Mouse (Mus musculus) urinary bladder, postnatal 4 days (tissue): ENCODE measurements around the gene Sfmbt2.

Experiments
- DNase-seq, 2 experiments: peaks; one replicate each; pipeline ENCODE4 v3.0.0; 2021 to 2022; ENCODE audit warnings: low spot score in 2 of 2

Gene Sfmbt2

GRCm38 (mm10) chr2:10372776-10373507 is 2.6 kb downstream of the Sfmbt2 start:
- no peak for DNase-seq

GRCm38 (mm10) chr2:10373508-10374206 is 3.3 kb downstream of the Sfmbt2 start:
- DNase-seq = no peak

- DNase-seq = peak in 1 of 2 experiments; percentile 64
Measured at GRCm38 (mm10) chr2:10374207-10375023, 4.1 kb downstream of the Sfmbt2 start.

GRCm38 (mm10) chr2:10375024-10375372 is 4.7 kb downstream of the Sfmbt2 start:
- no peak for DNase-seq

GRCm38 (mm10) chr2:10389988-10390387 is 19.7 kb downstream of the Sfmbt2 start:
- DNase-seq = no peak

- no peak for DNase-seq
Measured at GRCm38 (mm10) chr2:10390791-10391190, 20.5 kb downstream of the Sfmbt2 start.

- DNase-seq = no peak
Measured at GRCm38 (mm10) chr2:10395143-10395542, 24.8 kb downstream of the Sfmbt2 start.

- DNase-seq = no peak
Measured at GRCm38 (mm10) chr2:10397790-10398189, 27.5 kb downstream of the Sfmbt2 start.

GRCm38 (mm10) chr2:10406151-10406550 is 35.8 kb downstream of the Sfmbt2 start:
- no peak for DNase-seq

GRCm38 (mm10) chr2:10409422-10409821 is 39.1 kb downstream of the Sfmbt2 start:
- DNase-seq = no peak

GRCm38 (mm10) chr2:10410069-10410468 is 39.8 kb downstream of the Sfmbt2 start:
- no peak for DNase-seq

GRCm38 (mm10) chr2:10420944-10421420 is 50.7 kb downstream of the Sfmbt2 start:
- no peak for DNase-seq

- DNase-seq = no peak
Measured at GRCm38 (mm10) chr2:10437290-10437689, 67.0 kb downstream of the Sfmbt2 start.

GRCm38 (mm10) chr2:10441811-10442210 is 71.5 kb downstream of the Sfmbt2 start:
- DNase-seq = no peak

- DNase-seq = no peak
Measured at GRCm38 (mm10) chr2:10453577-10453976, 83.3 kb downstream of the Sfmbt2 start.

- no peak for DNase-seq
Measured at GRCm38 (mm10) chr2:10458309-10458708, 88.0 kb downstream of the Sfmbt2 start.

GRCm38 (mm10) chr2:10516516-10516915 is 146.2 kb downstream of the Sfmbt2 start:
- DNase-seq = no peak

GRCm38 (mm10) chr2:10521719-10522415 is 151.6 kb downstream of the Sfmbt2 start:
- DNase-seq = no peak

GRCm38 (mm10) chr2:10525622-10526021 is 155.3 kb downstream of the Sfmbt2 start:
- no peak for DNase-seq

- no peak for DNase-seq
Measured at GRCm38 (mm10) chr2:10541762-10542161, 171.5 kb downstream of the Sfmbt2 start.

- DNase-seq = no peak
Measured at GRCm38 (mm10) chr2:10542388-10542787, 172.1 kb downstream of the Sfmbt2 start.

- DNase-seq = no peak
Measured at GRCm38 (mm10) chr2:10558816-10559215, 188.5 kb downstream of the Sfmbt2 start.
